14 mouse cellular contexts compared by ENCODE assay signal in genomic region chr10:70948276-70948675, GRCm38 (mm10).
A peak's percentile ranks its signal among the peaks of the same experiment; 100 is the strongest.
DNase-seq lines count a peak whose midpoint lies in the region; ATAC-seq and TF ChIP-seq lines count a peak whose summit lies in the region.
"Had no signal": no experiment of that assay in that cellular context is flagged by ENCODE, and none has a peak within 500 bp of the region (broad histone marks: within the 10 kb centered on the region; RNA-seq: fewer than 3 reads in every experiment).

No protein-coding gene starts in this region.

- WGBS in hindbrain, embryonic 10.5 days, result 92% methylated on average over 10 of the region's 10 CpGs
- 78% methylated on average over 10 of the region's 10 CpGs for WGBS in hindbrain, embryonic 14.5 days

- no peaks in the 10 kb centered on the region for H3K9me3 ChIP-seq in hindbrain, embryonic 10.5 days
- no peaks in the 10 kb centered on the region for H3K9me3 ChIP-seq in hindbrain, embryonic 14.5 days (ENCODE audit: control insufficient read depth, low read length)
- H3K9me3 ChIP-seq: embryonic facial prominence, embryonic 13.5 days had no signal

- no peak overlapping the region for H3K4me3 ChIP-seq in hindbrain, embryonic 10.5 days
- no peak overlapping the region for H3K4me3 ChIP-seq in hindbrain, embryonic 14.5 days (replicated peaks; ENCODE audit: low read length)
- H3K4me3 ChIP-seq: embryonic facial prominence, embryonic 13.5 days had no signal

- TF ChIP-seq POLR2A in brain, embryonic 14.5 days (IDR thresholded peaks at IDR 0.05; ENCODE audit: borderline replicate concordance, extremely low read depth, insufficient read depth, insufficient read length, poor library complexity, severe bottlenecking), result no peak

- no peak for ATAC-seq in hindbrain, embryonic 14.5 days (ENCODE audit: low FRiP score)

- no peak for TF ChIP-seq CTCF in brain, embryonic 14.5 days (IDR thresholded peaks at IDR 0.05; ENCODE audit: borderline replicate concordance, extremely low read depth, insufficient read depth, insufficient read length)

- peaks cover 52% of the 10 kb centered on the region for H3K4me1 ChIP-seq in hindbrain, embryonic 10.5 days (replicated peaks)
- H3K4me1 ChIP-seq in hindbrain, embryonic 14.5 days (replicated peaks; ENCODE audit: control insufficient read depth, insufficient read depth, low read length), result peaks cover 36% of the 10 kb centered on the region

- peak overlapping the region; percentile 59 for H3K27ac ChIP-seq in hindbrain, embryonic 10.5 days
- no peak overlapping the region for H3K27ac ChIP-seq in hindbrain, embryonic 14.5 days
- H3K27ac ChIP-seq: embryonic facial prominence, embryonic 13.5 days had no signal

- no peak for DNase-seq in hindbrain, embryonic 10.5 days (ENCODE audit: low spot score)
- DNase-seq in hindbrain, embryonic 14.5 days (ENCODE audit: low spot score), result no peak
- DNase-seq in left cerebral cortex, adult 18-20 months (ENCODE audit: low spot score in 2 of 2), result peak; percentile 21 to 24
- DNase-seq in left cerebral cortex, adult 11 months (ENCODE audit: low spot score), result no peak
- peak; percentile 64 for DNase-seq in brain, adult 2 months (ENCODE audit: low read depth, low spot score)
- DNase-seq in brain, embryonic 14.5 days (ENCODE audit: low read depth), result peak; percentile 50
- no peak for DNase-seq in heart, postnatal 4 days
- DNase-seq: adrenal gland, postnatal 36 days; gastrocnemius, postnatal 25 days; kidney, adult 8-10 months; kidney, postnatal 36 days; lung, adult 18-20 months; thymus, postnatal 25 days had no signal

- H3K4me2 ChIP-seq in hindbrain, embryonic 14.5 days (replicated peaks), result no peak overlapping the region
- H3K4me2 ChIP-seq: embryonic facial prominence, embryonic 13.5 days had no signal

- no peaks in the 10 kb centered on the region for H3K27me3 ChIP-seq in hindbrain, embryonic 10.5 days (ENCODE audit: insufficient read depth, poor library complexity, severe bottlenecking)
- H3K27me3 ChIP-seq in hindbrain, embryonic 14.5 days (ENCODE audit: control insufficient read depth, insufficient read depth, low read length), result no peaks in the 10 kb centered on the region
- H3K27me3 ChIP-seq: embryonic facial prominence, embryonic 13.5 days had no signal

- H3K9ac ChIP-seq in hindbrain, embryonic 14.5 days, result no peak overlapping the region
- H3K9ac ChIP-seq: embryonic facial prominence, embryonic 13.5 days had no signal

- H3K36me3 ChIP-seq in hindbrain, embryonic 10.5 days, result peaks cover 9% of the 10 kb centered on the region
- H3K36me3 ChIP-seq in hindbrain, embryonic 14.5 days (replicated peaks; ENCODE audit: control insufficient read depth, insufficient read depth), result no peaks in the 10 kb centered on the region

Comparison
In these comparisons a context has a peak if more than half of its experiments do, and no peak if none do; other contexts are left out.
1. DNase-seq: peak in left cerebral cortex, adult 18-20 months (2 of 2), brain, adult 2 months (single experiment) and brain, embryonic 14.5 days (single experiment); none in hindbrain, embryonic 10.5 days (single experiment), hindbrain, embryonic 14.5 days (single experiment), left cerebral cortex, adult 11 months (single experiment) and heart, postnatal 4 days (single experiment).